Mouse (Mus musculus) small intestine, adult 2 months (tissue): ENCODE results near the gene Mcu.

ENCODE experiments used
- CTCF ChIP-seq: fragments of 200-500 bp; IDR thresholded peaks from 2 replicates; pipeline ENCODE4 v1.5.1; 2012; ENCODE audit warnings: low read depth, mild to moderate bottlenecking, control low read depth, inconsistent platforms, low read length, moderate library complexity, mixed read lengths; ENCODE audit not compliant: insufficient replicate concordance, insufficient read length; ENCODE audit errors: extremely low read depth
- POLR2A ChIP-seq: fragments of 200-500 bp; IDR thresholded peaks from 2 replicates; pipeline ENCODE4 v1.6.1; 2012; ENCODE audit warnings: low read depth, mild to moderate bottlenecking, control low read depth, inconsistent platforms, low read length, moderate library complexity

- TF ChIP-seq CTCF (no peak), POLR2A (no peak)
Observed at GRCm38 (mm10) chr10:59637596-59638124, 21.2 kb upstream of the Mcu start.
